Mouse (Mus musculus) CH12.LX (cell line): ENCODE results near the gene Ccdc148.

ENCODE experiments used
- CHD1 ChIP-seq: IDR thresholded peaks from 2 replicates; pipeline ENCODE4 v1.6.1; 2012; ENCODE audit warnings: low read depth, low read length, improper control_type of control experiment, inconsistent platforms
- NELFE ChIP-seq: IDR thresholded peaks from 2 replicates; pipeline ENCODE4 v1.6.1; 2011; ENCODE audit warnings: low read depth, low read length, improper control_type of control experiment

GRCm38 (mm10) chr2:58812941-58813340 lies 347.5 kb downstream of the Ccdc148 start:
- TF ChIP-seq NELFE (no peak), CHD1 (no peak)
